Mouse (Mus musculus) lung, embryonic 16.5 days (tissue): Measurements from ENCODE around the gene Arhgap27. TPM values are rescaled to one million over a fixed set of nuclear protein-coding genes. Genes with fewer than 3 reads are reported as not detected.

Source experiments
- ATAC-seq: fragments of 200-750 bp; cut with Nextera tagmentation; 2 replicates; pipeline ENCODE4 v1.8.0; 2017; ENCODE audit warnings: low read depth, mild to moderate bottlenecking, moderate library complexity
- H3K27ac ChIP-seq: fragments of 300-500 bp; sonication (generic); 2 replicates; pipeline ENCODE4 v1.5.1; 2014; ENCODE audit warnings: mild to moderate bottlenecking, control low read depth, low read length
- H3K27me3 ChIP-seq: fragments of 300-500 bp; sonication (generic); 2 replicates; pipeline ENCODE4 v1.6.1; 2014; ENCODE audit warnings: low read depth, low read length, mixed read lengths; ENCODE audit not compliant: control insufficient read depth, insufficient read depth
- H3K36me3 ChIP-seq: fragments of 300-500 bp; sonication (generic); 2 replicates; pipeline ENCODE4 v1.6.1; 2014; ENCODE audit warnings: low read length; ENCODE audit not compliant: control insufficient read depth, insufficient read depth
- H3K4me1 ChIP-seq: fragments of 300-500 bp; sonication (generic); replicated peaks from 2 replicates; pipeline ENCODE4 v1.6.1; 2014; ENCODE audit warnings: low read length, mixed read lengths; ENCODE audit not compliant: control insufficient read depth, insufficient read depth
- H3K4me2 ChIP-seq: fragments of 300-500 bp; sonication (generic); 2 replicates; pipeline ENCODE4 v1.6.1; 2014; ENCODE audit warnings: low read depth, low read length, control low read depth
- H3K4me3 ChIP-seq: fragments of 300-500 bp; sonication (generic); 2 replicates; pipeline ENCODE4 v1.5.1; 2014; ENCODE audit warnings: mild to moderate bottlenecking, low read length, control low read depth
- H3K9ac ChIP-seq: fragments of 300-500 bp; sonication (generic); 2 replicates; pipeline ENCODE4 v1.6.1; 2014; ENCODE audit warnings: low read length, control low read depth
- H3K9me3 ChIP-seq: fragments of 300-500 bp; sonication (generic); 2 replicates; pipeline ENCODE4 v1.6.1; 2016; ENCODE audit warnings: low read length; ENCODE audit not compliant: control insufficient read depth
- WGBS: fragments of 180-500 bp; shearing (Covaris S2); extraction: QIAGEN DNeasy Blood & Tissue Kit; methylation state at CpG from one replicate; pipeline ENCODE4 v1.1.7; 2014; 5-methylcytosine and 5-hydroxymethylcytosine counted together
- polyA plus RNA-seq: library from polyadenylated mRNA; unstranded; fragments of >200 nt; fragmentation: Nextera tagmentation; extraction: Ambion mirVana; gene quantifications from 2 replicates; pipeline ENCODE4 v1.2.1, GENCODE M21; 2015

Arhgap27 gene
- polyA plus RNA-seq, 1 experiment from 2014 or later = 14.1 TPM

DNA sequence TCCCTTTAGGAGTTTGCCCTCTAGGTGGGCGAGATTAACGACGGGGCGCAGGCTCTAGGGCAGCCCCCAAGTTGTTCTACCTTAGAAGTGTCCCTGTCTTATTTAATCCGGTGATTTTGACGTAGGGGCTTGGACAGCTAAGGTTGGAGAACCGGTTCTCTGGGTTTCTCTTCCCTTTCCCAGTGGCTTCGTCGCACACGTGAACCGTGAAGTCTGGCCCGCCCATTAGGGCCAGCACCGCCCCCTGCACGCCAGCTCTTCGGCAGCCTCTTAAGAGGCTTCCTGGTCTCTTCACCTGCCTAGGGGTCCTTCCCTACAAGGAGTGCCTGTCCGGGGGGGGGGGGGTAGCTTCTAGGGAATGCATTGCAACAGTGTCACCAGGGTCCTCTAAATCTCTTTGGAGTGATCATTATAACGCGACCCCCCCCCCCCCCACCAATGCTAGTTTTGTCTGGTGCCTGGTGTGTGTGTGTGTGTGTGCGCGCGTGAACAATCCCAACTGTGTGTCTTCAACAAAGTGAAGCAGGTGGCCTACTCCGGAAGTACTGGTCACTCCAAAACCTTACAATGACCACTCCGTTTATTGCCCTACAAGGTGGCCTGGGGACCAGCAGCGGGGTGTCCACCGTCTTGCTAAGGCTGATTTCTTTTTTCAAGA is 2.0 kb downstream of the Arhgap27 start:
- Histone ChIP-seq H3K27ac (peak overlapping the region; percentile 93), H3K27me3 (peaks cover 32% of the 10 kb centered on the region), H3K4me3 (peak overlapping the region; percentile 53), H3K4me1 (peaks cover 27% of the 10 kb centered on the region), H3K9ac (peak overlapping the region; percentile 52), H3K4me2 (peak overlapping the region; percentile 94), H3K9me3 (no peaks in the 10 kb centered on the region), H3K36me3 (no peaks in the 10 kb centered on the region)
- 4% methylated on average over 25 of the region's 25 CpGs for WGBS
- ATAC-seq = peak; percentile 47

DNA sequence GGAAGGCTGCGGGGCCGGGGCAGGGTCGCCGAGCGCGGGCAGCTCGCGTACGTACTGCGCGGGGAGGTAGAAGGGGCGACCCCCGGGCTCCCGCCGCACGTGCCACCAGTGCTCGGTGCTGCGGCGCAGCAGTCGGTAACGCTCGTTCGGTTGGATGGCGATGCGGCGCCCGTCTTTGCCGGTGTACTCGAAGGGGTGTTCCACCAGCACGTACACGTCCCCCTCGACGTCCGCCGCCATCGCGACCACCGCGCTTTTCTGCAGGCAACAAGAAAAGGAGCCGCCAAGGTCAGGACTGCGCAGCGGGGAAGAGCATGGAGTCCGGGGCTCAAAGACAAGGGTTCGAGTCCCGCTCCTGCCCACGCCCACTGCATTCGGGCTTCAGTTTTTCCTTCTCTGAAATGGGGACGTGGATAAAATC is 2.8 kb downstream of the Arhgap27 start:
- 2% methylated on average over 48 of the region's 48 CpGs for WGBS
- H3K36me3 ChIP-seq = no peaks in the 10 kb centered on the region
- H3K9me3 ChIP-seq = no peaks in the 10 kb centered on the region
- H3K27me3 ChIP-seq = peaks cover 32% of the 10 kb centered on the region
- peak overlapping the region; percentile 53 for H3K4me3 ChIP-seq
- peak overlapping the region; percentile 76 for H3K9ac ChIP-seq
- peak overlapping the region; percentile 93 for H3K27ac ChIP-seq
- peak overlapping the region; percentile 94 for H3K4me2 ChIP-seq
- H3K4me1 ChIP-seq = peaks cover 34% of the 10 kb centered on the region
- peak; percentile 1; the same call in 1 of the 2 replicates for ATAC-seq

DNA sequence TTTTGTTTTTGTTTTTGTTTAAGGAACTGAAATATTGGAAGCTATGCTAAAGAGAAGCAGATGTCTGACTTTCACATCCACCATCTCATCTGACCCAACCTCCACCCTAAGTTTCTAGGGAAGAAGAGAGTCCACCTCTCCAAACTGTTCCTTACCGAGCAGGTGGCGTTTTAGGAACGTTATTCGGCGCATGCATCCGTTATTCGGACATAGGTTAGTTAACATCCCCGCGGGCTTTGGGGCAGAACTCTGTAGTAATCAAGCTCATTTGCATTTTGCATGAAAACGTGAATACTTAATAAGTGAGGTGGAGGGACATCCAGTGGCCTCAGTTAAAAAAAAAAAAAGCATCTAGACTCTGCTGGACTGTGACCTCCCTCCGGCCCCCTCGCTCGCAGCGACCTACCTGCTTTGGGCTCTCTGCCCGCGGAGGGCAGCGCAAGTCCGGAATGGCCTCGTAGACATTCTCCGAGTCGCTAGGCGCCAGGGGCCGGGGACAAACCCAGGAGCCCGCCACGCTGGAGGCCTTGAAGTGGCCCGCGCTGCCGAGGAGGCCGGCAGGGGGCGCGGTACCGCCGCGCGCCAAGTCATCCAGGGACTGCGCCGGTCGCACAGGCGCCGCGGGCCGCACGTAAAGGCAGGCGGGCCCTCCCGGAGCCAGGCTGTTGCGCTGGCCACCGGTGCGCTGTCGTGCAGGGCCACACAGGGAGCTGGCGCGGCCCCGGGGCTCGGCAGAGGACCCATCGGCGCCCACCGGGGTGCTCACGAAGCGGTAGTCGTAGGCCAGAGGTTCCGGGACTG is 3.5 kb downstream of the Arhgap27 start:
- no peaks in the 10 kb centered on the region for H3K9me3 ChIP-seq
- 3% methylated on average over 59 of the region's 60 CpGs for WGBS
- peak overlapping the region; percentile 53 for H3K4me3 ChIP-seq
- H3K27ac ChIP-seq = peak overlapping the region; percentile 93
- no peaks in the 10 kb centered on the region for H3K36me3 ChIP-seq
- peaks cover 32% of the 10 kb centered on the region for H3K27me3 ChIP-seq
- H3K4me1 ChIP-seq = peaks cover 35% of the 10 kb centered on the region
- H3K9ac ChIP-seq = peak overlapping the region; percentile 76
- peak; percentile 63 for ATAC-seq
- peak overlapping the region; percentile 94 for H3K4me2 ChIP-seq

DNA sequence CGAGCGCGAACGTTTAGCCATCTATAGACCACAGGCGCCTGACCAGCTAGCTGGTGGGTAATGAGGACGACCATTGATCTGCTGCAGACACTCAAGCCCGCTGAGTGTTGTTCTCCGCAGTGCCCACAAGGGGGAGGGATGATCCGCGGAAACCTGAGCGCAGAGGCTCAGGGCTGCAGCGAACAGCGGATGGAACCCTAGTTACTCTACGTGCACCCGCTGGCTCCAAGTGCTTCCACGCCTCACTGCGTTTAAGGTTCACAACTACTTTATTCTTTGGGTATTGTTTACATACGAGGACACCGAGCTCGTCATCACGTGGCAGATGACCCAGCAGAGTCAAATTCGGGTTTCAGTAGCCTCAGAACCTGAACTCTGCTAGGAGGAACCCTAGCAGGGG is 4.4 kb downstream of the Arhgap27 start:
- peaks cover 32% of the 10 kb centered on the region for H3K27me3 ChIP-seq
- H3K27ac ChIP-seq = no peak overlapping the region
- peaks cover 33% of the 10 kb centered on the region for H3K4me1 ChIP-seq
- WGBS = 3% methylated on average over 22 of the region's 22 CpGs
- H3K9me3 ChIP-seq = no peaks in the 10 kb centered on the region
- H3K9ac ChIP-seq = peak overlapping the region; percentile 31
- no peaks in the 10 kb centered on the region for H3K36me3 ChIP-seq
- H3K4me3 ChIP-seq = peak overlapping the region; percentile 20
- peak overlapping the region; percentile 94 for H3K4me2 ChIP-seq
- no peak for ATAC-seq

- H3K27me3 ChIP-seq = peaks cover 25% of the 10 kb centered on the region
- no peak overlapping the region for H3K4me3 ChIP-seq
- 57% methylated on average over 4 of the region's 4 CpGs for WGBS
- ATAC-seq = no peak
- H3K27ac ChIP-seq = no peak overlapping the region
- peaks cover 28% of the 10 kb centered on the region for H3K4me1 ChIP-seq
- H3K9me3 ChIP-seq = no peaks in the 10 kb centered on the region
- no peak overlapping the region for H3K4me2 ChIP-seq
- no peaks in the 10 kb centered on the region for H3K36me3 ChIP-seq
- H3K9ac ChIP-seq = no peak overlapping the region
Observed at GRCm38 (mm10) chr11:103358316-103358715, 5.2 kb downstream of the Arhgap27 start.

DNA sequence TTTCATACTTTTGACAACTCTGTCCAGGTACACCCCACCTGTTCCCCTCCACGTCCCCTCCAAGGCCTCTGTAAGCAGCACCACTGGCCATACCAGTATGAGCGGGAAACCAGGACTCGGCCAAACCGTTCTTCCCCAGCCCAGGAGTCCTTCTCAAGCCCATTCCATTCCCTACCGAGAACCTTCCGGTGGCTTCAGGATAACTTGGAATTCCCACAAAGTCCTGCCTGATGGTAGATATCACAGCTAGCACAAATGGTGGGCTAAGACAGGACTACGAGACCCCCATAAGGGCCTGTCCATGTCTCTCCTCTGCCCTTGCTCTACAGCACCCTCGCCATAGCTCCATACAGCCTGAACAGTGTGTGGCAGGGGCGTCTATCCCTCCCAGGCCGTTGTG is 5.8 kb downstream of the Arhgap27 start:
- Histone ChIP-seq H3K4me3 (no peak overlapping the region), H3K9ac (no peak overlapping the region), H3K4me1 (peaks cover 28% of the 10 kb centered on the region), H3K27me3 (peaks cover 20% of the 10 kb centered on the region), H3K9me3 (peaks cover 2% of the 10 kb centered on the region; the same call in 1 of the 2 replicates), H3K4me2 (no peak overlapping the region), H3K36me3 (peaks cover 5% of the 10 kb centered on the region), H3K27ac (no peak overlapping the region)
- ATAC-seq = no peak
- WGBS = 91% methylated on average over 10 of the region's 10 CpGs

DNA sequence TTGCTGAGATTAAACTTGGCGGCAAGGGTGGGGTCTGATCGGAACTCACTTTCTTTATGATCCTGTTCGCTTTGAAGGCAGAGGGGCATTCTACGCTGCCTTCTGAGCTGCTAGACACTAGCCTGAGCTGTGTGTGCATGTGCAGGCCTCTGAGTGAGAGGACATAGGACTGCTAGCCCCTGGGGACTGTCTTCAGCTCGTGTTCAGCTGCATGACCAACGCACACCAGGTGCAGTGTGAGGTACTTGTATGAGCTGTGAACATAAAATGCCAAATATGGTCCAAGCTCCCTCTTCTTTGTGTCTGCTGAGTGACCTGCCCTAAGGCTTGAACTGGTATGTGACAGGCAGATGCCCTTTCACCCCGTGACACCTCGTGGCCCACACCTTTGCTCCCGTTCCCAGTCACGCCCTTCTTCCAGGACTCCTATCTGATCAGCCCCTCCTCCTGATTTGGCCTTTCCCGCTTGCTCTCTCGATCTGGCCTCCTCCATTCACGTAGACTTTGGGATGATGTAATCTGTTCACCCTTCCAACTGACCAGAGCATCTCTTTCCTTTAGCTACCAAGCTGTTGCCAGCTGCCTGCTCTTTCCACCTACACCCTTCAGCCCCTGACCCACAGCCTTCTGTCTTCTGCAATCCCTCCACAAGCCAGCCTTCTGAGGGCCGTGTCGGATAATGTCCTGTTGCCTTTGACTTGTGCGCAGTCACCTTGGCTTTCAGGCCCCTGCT is 6.4 kb downstream of the Arhgap27 start:
- Histone ChIP-seq H3K36me3 (peaks cover 9% of the 10 kb centered on the region), H3K4me1 (peaks cover 28% of the 10 kb centered on the region), H3K27me3 (peaks cover 17% of the 10 kb centered on the region), H3K4me2 (no peak overlapping the region), H3K4me3 (no peak overlapping the region), H3K9me3 (peaks cover 8% of the 10 kb centered on the region), H3K9ac (no peak overlapping the region), H3K27ac (no peak overlapping the region)
- WGBS = 81% methylated on average over 16 of the region's 16 CpGs
- ATAC-seq = no peak

- Histone ChIP-seq H3K9me3 (peaks cover 8% of the 10 kb centered on the region), H3K27ac (peak overlapping the region; percentile 71; the same call in 1 of the 2 replicates), H3K4me2 (peak overlapping the region; percentile 39), H3K27me3 (peaks cover 7% of the 10 kb centered on the region), H3K4me3 (peak overlapping the region; percentile 18), H3K9ac (peak overlapping the region; percentile 31), H3K4me1 (peaks cover 26% of the 10 kb centered on the region), H3K36me3 (peaks cover 9% of the 10 kb centered on the region)
- no peak for ATAC-seq
- 23% methylated on average over 11 of the region's 11 CpGs for WGBS
Observed at GRCm38 (mm10) chr11:103356032-103356571, 7.4 kb downstream of the Arhgap27 start.
